Mouse (Mus musculus) frontal cortex, postnatal 10 days (tissue): ENCODE measurements around the gene Hmbs.
"Not testable (repeated sequence)": the region's sequence is repeated elsewhere in the genome, so short reads cannot be mapped to it uniquely, and the experiment has no call there.

ENCODE experiments used
- DNase-seq, 2 experiments: peaks; one replicate each; pipeline ENCODE4 v3.0.0; 2022; ENCODE audit warnings: low spot score in 2 of 2, mixed read lengths in 1 of 2

The Hmbs gene

GRCm38 (mm10) chr9:44343781-44344421 is at the start of gene Hmbs:
Hmbs (minus strand) TSS chr9:44344228.
- DNase-seq, result peak; percentile 73 to 88

GRCm38 (mm10) chr9:44391466-44391865 is 47.4 kb upstream of the Hmbs start:
- DNase-seq, result no peak

DNA sequence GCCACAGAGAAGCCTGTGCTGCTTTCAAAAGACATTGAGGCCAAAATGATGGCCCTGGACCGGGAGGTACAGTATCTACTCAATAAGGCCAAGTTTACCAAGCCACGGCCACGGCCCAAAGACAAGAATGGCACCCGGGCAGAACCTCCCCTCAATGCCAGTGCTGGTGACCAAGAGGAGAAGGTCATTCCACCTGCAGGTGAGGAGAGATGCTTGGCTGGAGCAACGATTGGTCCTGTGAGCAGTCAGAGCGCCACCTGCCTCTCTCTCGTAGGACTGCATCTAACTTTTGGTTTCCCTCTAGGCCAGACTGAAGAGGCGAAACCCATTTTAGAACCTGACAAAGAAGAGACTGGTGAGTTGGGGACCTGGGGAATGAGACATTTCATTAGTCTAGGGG is 45.2 kb upstream of the Hmbs start:
- DNase-seq, result no peak

DNA sequence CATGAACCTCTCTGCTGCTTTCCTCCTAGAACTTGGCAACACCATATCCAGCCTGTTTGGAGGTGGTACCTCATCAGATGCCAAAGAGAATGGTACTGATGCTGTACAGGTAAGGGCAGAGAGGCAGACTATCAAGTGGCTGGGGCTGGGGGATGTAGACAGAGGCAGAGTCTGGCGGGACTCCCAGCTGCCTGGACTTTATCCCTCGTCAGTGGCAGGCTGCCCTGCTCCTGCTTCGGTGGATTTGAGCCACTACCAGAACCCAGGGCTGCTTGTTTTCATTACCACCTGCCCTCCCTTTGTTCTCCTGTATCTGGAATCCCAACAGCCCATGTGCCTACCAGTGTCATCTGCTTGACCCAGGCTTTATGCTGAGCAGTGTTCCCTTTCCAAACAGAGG is 43.2 kb upstream of the Hmbs start:
- no peak for DNase-seq

DNA sequence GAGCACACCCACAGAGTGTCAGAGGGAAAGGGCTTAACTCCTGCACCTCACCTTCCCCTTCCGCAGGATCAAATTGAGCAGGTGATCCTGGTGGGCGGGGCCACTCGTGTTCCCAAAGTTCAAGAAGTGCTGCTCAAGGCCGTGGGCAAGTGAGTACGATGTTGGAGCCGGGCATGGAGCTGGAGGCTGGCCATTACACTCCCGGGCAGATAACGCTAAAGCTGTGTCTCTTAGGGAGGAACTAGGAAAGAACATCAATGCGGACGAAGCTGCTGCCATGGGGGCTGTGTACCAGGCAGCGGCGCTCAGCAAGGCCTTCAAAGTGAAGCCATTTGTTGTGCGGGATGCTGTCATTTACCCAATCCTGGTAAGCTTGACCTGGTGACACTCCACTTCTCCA is 40.6 kb upstream of the Hmbs start:
- no peak for DNase-seq

DNA sequence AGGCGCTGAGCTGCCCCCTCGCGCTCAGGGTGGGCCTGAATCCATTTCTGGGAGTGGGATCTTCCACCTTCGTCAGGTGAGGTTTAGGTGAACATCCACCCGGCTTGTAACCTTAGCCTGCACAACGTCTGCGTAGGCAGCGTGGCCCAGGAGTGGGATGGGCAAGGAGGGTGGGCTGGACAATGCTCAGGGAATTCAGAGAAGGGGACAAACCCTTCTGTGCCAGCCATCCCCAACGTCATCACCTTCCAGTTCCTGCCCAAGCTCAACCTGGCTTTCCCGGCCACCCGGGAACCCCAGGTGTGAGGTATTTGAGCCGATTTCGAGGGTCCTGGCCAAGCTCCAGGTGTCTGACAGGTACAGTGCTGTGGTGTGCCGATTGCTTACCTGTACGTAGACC is 35.8 kb upstream of the Hmbs start:
- DNase-seq, result no peak

DNA sequence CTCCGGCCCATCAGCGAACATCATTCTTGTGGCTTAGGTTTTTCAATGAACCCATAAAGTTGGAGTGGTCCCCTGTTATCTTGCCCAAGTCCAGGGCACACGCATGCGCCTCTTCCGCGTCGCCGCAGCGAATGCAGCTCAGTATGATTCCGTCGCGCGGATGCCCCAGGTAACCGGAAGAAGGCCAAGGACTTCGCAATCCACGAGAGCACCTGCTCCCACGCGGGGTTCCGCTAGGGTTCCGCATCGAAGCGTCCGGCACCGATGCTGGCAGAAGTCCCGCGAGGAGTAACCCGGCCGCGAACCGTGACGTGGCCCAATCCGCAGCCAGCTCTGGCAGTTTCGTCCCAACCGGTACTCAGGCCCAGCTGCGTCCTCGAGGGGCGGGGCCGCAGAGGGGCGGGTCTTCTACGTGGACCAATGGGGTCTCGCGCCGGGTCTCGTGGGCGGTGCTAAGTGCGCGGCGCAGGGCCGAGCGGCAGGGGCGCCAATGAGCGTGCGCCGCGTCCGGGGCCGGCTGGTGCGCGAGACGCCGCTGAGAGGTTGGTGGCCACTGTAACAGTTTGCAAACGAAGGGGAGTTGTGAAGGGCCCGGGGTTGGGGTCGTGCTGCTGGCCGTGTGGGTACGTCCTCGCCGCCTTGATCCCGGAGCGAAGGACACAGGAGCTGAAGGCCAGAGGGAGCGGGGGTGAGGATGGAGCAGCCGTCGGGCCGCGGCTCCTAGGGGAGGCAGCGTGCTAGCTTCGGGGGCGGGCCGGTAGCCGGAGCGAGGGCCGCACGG is 35.2 kb upstream of the Hmbs start, which contains the start of gene Hyou1:
Gene Hyou1 (plus strand): TSS at position 437 of the 781 bp plus-strand sequence.
- peak; percentile 98 to 99 for DNase-seq

DNA sequence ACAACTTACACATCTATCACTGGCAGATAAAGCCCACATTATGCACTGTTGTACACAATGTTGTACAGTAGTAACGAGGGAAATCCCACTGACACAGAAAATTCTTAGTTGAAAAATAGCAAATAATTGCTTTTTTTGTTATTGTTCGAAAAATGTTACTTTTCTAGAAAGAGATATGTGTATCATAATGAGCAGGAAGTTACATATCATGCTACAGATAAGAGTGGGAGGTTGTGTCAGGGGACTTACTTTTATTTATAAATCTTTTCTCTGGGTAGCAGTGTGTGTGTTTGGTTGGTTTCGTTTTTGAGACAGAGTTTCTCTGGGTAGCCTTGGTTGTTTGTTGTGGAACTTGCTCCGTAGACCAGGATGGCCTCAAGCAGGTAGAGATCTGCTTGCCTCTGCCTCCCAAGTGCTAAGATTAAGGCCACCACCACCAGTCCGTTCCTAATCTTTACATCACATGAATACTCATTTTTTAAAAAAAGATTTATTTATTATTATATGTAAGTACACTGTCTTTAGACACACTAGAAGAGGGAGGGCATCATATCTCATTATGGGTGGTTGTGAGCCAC is 34.2 kb upstream of the Hmbs start:
- no peak for DNase-seq

DNA sequence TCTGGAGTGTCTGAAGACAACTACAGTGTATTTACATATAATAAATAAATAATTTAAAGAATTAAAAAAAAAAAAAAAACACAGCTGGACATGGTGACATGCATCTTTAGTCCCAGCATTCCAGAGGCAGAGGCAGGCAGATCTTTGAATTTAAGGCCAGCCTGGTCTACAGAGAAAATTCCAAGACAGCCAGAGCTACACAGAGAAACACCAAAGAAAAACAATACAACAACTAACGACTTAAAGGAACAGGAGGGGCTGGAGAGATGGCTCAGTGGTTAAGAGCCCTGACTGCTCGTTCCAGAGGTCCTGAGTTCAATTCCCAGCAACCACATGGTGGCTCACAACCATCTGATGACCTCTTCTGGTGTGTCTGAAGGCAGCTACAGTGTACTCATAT is 33.3 kb upstream of the Hmbs start:
- not testable (repeated sequence) for DNase-seq

DNA sequence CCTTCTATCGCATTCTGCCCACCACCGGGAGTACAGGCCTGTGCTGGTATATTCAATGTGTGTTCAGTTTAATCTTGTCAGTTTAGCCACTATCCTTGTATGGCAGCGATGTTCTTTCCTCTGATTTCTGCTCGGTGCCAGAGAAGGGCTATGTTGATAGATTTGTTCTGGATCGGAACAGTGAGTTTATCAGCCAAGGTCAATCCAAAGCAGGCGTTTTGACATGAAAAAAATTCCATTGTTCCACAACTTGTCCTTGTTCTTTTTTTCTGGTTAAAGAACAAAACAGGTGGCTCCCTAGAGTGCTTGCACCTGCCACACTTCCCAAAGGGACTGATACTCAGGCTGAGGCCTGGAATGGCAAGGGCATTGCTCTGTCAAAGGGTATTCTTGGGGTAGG is 32.1 kb upstream of the Hmbs start:
- DNase-seq, result no peak

GRCm38 (mm10) chr9:44373386-44373785 is 29.4 kb upstream of the Hmbs start:
- DNase-seq, result no peak

DNA sequence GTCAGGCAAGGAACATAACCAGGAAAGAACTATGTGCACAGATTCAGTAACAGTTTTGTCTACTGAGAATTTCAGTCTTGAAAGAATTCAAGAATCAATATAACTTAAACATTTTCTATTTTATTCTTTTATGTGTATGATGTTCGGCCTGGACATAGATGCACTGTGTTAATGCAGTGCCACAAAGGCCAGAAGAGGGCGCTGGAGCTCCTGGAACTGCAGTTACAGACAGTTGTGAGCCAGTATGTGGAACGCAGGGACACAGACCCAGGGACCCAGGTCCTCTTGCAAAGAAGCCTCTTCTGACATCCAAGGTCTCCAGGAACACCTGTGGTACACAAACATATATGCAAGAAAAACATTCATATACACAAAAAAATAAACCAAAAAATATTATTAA is 20.5 kb upstream of the Hmbs start:
- DNase-seq, result no peak

DNA sequence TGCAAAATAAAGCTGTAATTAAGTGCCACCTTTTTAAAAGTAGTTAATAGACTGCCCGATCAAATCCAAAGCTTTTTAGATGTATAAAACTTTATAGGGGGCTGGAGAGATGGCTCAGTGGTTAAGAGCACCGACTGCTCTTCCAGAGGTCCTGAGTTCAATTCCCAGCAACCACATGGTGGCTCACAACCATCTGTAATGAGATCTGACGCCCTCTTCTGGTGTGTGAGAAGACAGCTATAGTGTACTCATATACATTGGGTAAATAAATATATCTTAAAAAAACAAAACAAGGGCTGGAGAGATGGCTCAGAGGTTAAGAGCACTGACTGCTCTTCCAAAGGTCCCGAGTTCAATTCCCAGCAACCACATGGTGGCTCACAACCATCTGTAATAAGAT is 17.9 kb upstream of the Hmbs start:
- not testable (repeated sequence) for DNase-seq

DNA sequence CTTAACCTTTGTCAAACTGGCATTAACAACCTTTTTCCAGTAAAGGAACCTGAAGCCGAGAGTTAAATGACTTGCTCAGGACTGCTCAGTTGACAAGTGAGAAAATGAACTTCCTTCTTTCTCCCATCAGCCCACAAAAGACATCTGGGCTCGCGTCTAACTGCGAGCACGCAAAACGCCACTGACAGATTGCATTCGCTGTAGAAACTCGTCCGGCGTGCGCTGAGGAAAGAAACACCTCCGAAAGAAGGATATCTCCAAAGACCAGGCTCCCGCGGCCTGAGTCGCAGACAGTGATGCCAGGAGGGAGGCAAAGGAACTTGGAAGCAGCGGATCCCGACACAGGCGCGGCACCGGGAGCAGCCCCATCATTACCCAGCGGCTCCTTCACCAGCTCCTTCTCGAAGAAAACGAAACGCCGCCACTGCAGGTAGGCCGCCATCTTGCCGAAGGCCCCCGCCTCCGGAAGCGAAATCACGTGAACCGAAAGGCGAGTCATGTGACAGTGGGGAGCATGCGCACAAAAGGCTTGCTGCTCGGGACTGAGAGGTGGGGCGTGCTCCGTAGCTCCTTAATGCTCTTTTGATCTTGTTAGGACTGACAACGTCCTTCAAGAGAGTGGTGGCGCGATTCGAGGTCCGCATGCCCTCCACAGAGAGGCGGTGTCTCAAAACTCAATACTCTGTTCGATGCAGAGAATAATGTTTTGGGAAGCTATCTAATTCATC is 17.3 kb upstream of the Hmbs start, which contains the start of gene Vps11:
Gene Vps11 (minus strand): TSS at position 481 of the 728 bp plus-strand sequence.
- peak; percentile 90 to 93 for DNase-seq

DNA sequence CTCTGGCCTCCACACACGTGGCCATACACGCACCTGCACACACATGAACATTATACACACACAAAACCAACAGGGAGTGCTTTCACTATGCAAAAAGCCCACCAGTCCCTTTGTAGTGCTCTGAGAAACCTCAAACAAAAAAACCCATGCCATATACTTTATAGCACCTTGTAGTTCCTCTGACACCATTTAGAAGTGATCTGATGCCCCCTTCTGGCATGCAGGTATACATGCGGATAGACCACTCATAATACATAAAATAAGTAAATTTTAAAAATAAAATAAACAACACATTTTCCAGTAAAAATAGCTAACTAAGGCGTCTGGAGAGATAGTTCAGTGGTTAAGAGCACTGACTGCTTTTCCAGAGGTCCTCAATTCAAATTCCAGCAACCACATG is 13.2 kb upstream of the Hmbs start:
- no peak for DNase-seq

GRCm38 (mm10) chr9:44353142-44353541 is 9.1 kb upstream of the Hmbs start:
- no peak for DNase-seq

DNA sequence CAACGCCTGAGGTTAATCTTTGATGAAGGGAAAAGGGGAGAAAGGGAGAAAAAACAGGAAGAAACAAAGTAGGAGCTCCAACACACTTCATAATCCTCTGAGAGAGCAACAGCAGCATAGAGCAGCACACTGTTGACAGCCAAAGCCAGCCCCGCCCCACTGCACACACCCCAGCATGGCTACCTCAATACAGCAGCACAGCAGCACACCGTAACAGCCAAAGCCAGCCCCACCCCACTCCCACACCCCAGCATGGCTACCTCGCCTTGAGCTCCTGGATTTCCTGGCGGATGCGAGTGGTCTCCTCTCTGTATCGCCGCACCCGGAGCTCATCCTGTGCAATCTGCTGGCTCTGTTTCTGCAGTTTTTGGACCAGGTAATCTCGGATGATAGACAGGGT is 8.3 kb upstream of the Hmbs start:
- no peak for DNase-seq

- DNase-seq, result no peak
Observed at GRCm38 (mm10) chr9:44351396-44351795, 7.4 kb upstream of the Hmbs start.

- no peak for DNase-seq
Observed at GRCm38 (mm10) chr9:44348546-44348945, 4.5 kb upstream of the Hmbs start.

GRCm38 (mm10) chr9:44347621-44348020 is 3.6 kb upstream of the Hmbs start:
- DNase-seq, result no peak

- DNase-seq, result no peak
Observed at GRCm38 (mm10) chr9:44347166-44347565, 3.1 kb upstream of the Hmbs start.
